Mouse (Mus musculus) heart, adult 11 months (tissue): ENCODE data around the gene Cyp1a1.

Experiments used
- DNase-seq: peaks from one replicate; pipeline ENCODE4 v3.0.0; 2022

Cyp1a1 gene

GRCm38 (mm10) chr9:57687751-57688150 lies at the start of gene Cyp1a1:
Gene Cyp1a1, plus strand, starts transcription at chr9:57687928.
- DNase-seq, result no peak

GRCm38 (mm10) chr9:57638651-57639459 lies 48.9 kb upstream of the Cyp1a1 start:
- DNase-seq, result peak; percentile 96

- peak; percentile 90 for DNase-seq
Observed at GRCm38 (mm10) chr9:57639661-57640328, 47.9 kb upstream of the Cyp1a1 start.

GRCm38 (mm10) chr9:57640384-57640783 lies 47.3 kb upstream of the Cyp1a1 start:
- peak; percentile 99 for DNase-seq

GRCm38 (mm10) chr9:57641022-57641421 lies 46.7 kb upstream of the Cyp1a1 start:
- DNase-seq, result peak; percentile 96

GRCm38 (mm10) chr9:57641775-57642550 lies 45.8 kb upstream of the Cyp1a1 start:
- peak; percentile 89 for DNase-seq

GRCm38 (mm10) chr9:57643169-57643855 lies 44.4 kb upstream of the Cyp1a1 start:
- peak; percentile 93 for DNase-seq

- peak; percentile 94 for DNase-seq
Observed at GRCm38 (mm10) chr9:57643856-57644180, 43.9 kb upstream of the Cyp1a1 start.

- DNase-seq, result peak; percentile 94
Observed at GRCm38 (mm10) chr9:57644442-57644943, 43.2 kb upstream of the Cyp1a1 start.

- DNase-seq, result peak; percentile 100
Observed at GRCm38 (mm10) chr9:57644944-57645893, 42.5 kb upstream of the Cyp1a1 start.

- peak; percentile 94 for DNase-seq
Observed at GRCm38 (mm10) chr9:57646551-57647103, 41.1 kb upstream of the Cyp1a1 start.

GRCm38 (mm10) chr9:57647286-57648108 lies 40.2 kb upstream of the Cyp1a1 start:
- DNase-seq, result no peak

- DNase-seq, result peak; percentile 58
Observed at GRCm38 (mm10) chr9:57650130-57650785, 37.5 kb upstream of the Cyp1a1 start.

GRCm38 (mm10) chr9:57650786-57651311 lies 36.9 kb upstream of the Cyp1a1 start:
- peak; percentile 95 for DNase-seq

- DNase-seq, result peak; percentile 91
Observed at GRCm38 (mm10) chr9:57652351-57652750, 35.4 kb upstream of the Cyp1a1 start.

- peak; percentile 66 for DNase-seq
Observed at GRCm38 (mm10) chr9:57652855-57653254, 34.9 kb upstream of the Cyp1a1 start.

- peak; percentile 88 for DNase-seq
Observed at GRCm38 (mm10) chr9:57653283-57653682, 34.4 kb upstream of the Cyp1a1 start, which contains the start of gene Csk. Gene Csk, minus strand, starts transcription at chr9:57653631.

- peak; percentile 76 for DNase-seq
Observed at GRCm38 (mm10) chr9:57654966-57655365, 32.8 kb upstream of the Cyp1a1 start.

- DNase-seq, result peak; percentile 98
Observed at GRCm38 (mm10) chr9:57655749-57656148, 32.0 kb upstream of the Cyp1a1 start.
